Mouse (Mus musculus) E14TG2a.4 (cell line): Measurements from ENCODE around the gene C1qtnf9.

Experiments used
- CTCF ChIP-seq: conservative IDR thresholded peaks from 2 replicates; pipeline ENCODE4 v1.5.1; 2014; ENCODE audit warnings: low read length
- NANOG ChIP-seq: IDR thresholded peaks from 2 replicates; pipeline ENCODE4 v1.6.1; 2014; ENCODE audit warnings: borderline replicate concordance, low read length, mixed read lengths
- POU5F1 ChIP-seq: IDR thresholded peaks from 2 replicates; pipeline ENCODE4 v1.6.1; 2014; ENCODE audit warnings: low read length, borderline replicate concordance

GRCm38 (mm10) chr14:60743681-60744080 lies 24.3 kb upstream of the C1qtnf9 start:
- no peak for TF ChIP-seq POU5F1
- no peak for TF ChIP-seq CTCF
- no peak for TF ChIP-seq NANOG
